Mouse (Mus musculus) limb, embryonic 14.5 days (tissue): ENCODE measurements at regions not wholly inside any gene's neighbourhood (a gene's known extent, or its start where the extent isn't known, plus 50 kb on each side); places are given as distances from the start of the nearest gene placed in this dataset.

Experiments
- ATAC-seq: fragments of 200-750 bp; cut with Nextera tagmentation; 2 replicates; pipeline ENCODE4 v1.8.0; 2017; ENCODE audit warnings: low read depth, moderate number of reproducible peaks, moderate TSS enrichment; ENCODE audit not compliant: low FRiP score
- DNase-seq: peaks from one replicate; pipeline ENCODE4 v3.0.0-alpha.2; 2015; ENCODE audit warnings: low spot score
- H3K27ac ChIP-seq: fragments of 300-500 bp; sonication (generic); replicated peaks from 2 replicates; pipeline ENCODE4 v1.5.1; 2014; ENCODE audit warnings: low read depth, mild to moderate bottlenecking, low read length, moderate library complexity, mixed read lengths
- H3K27me3 ChIP-seq: fragments of 300-500 bp; sonication (generic); 2 replicates; pipeline ENCODE4 v1.6.1; 2014; ENCODE audit warnings: low read length, mixed read lengths; ENCODE audit not compliant: control insufficient read depth, insufficient read depth
- H3K36me3 ChIP-seq: fragments of 300-500 bp; sonication (generic); 2 replicates; pipeline ENCODE4 v1.6.1; 2014; ENCODE audit warnings: mild to moderate bottlenecking, low read length, moderate library complexity, mixed read lengths; ENCODE audit not compliant: control insufficient read depth, insufficient read depth
- H3K4me1 ChIP-seq: fragments of 300-500 bp; sonication (generic); 2 replicates; pipeline ENCODE4 v1.6.1; 2014; ENCODE audit warnings: antibody characterized with exemption, low read length, mixed read lengths; ENCODE audit not compliant: control insufficient read depth, insufficient read depth
- H3K4me2 ChIP-seq: fragments of 300-500 bp; sonication (generic); replicated peaks from 2 replicates; pipeline ENCODE4 v1.6.1; 2014; ENCODE audit warnings: low read depth, mild to moderate bottlenecking, low read length, moderate library complexity; ENCODE audit not compliant: severe bottlenecking
- H3K4me3 ChIP-seq: fragments of 300-500 bp; sonication (generic); replicated peaks from 2 replicates; pipeline ENCODE4 v1.5.1; 2014; ENCODE audit warnings: low read length
- H3K9ac ChIP-seq: fragments of 300-500 bp; sonication (generic); 2 replicates; pipeline ENCODE4 v1.6.1; 2014; ENCODE audit warnings: mild to moderate bottlenecking, low read depth, low read length, moderate library complexity; ENCODE audit not compliant: severe bottlenecking
- H3K9me3 ChIP-seq: fragments of 300-500 bp; sonication (generic); 2 replicates; pipeline ENCODE4 v1.6.1; 2016; ENCODE audit warnings: low read length; ENCODE audit not compliant: control insufficient read depth
- POLR2A ChIP-seq: fragments of 200-500 bp; IDR thresholded peaks from 2 replicates; pipeline ENCODE4 v1.8.0; 2012; ENCODE audit warnings: inconsistent platforms, mild to moderate bottlenecking, moderate library complexity, borderline replicate concordance; ENCODE audit not compliant: insufficient read depth, insufficient read length; ENCODE audit errors: extremely low read depth
- WGBS: fragments of 180-500 bp; shearing (Covaris S2); extraction: QIAGEN DNeasy Blood & Tissue Kit; methylation state at CpG from one replicate; pipeline ENCODE4 v1.1.7; 2014; 5-methylcytosine and 5-hydroxymethylcytosine counted together

DNA sequence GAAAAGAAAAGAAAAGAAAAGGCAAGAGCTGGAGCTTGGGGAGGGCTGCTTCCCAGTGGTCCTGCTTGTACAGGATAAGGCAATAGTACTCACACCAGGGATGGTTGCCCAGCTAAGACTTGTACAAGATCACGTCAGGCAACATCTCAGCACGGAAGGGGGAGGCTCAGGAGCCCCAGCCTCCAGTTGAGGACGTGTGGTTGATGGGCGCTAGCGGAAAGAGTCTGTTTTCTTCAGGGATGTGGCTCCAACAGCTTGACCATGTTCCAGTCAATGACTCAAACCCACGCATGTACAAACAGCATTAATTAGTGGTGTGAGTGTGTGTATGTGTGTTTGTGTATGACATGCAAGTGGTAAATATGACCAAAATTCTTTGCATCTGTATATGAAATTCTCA is 153.1 kb upstream of the Rpl34 start:
- no peak for DNase-seq
- Histone ChIP-seq H3K36me3 (no peaks in the 10 kb centered on the region), H3K9me3 (no peaks in the 10 kb centered on the region), H3K4me3 (no peak overlapping the region), H3K4me2 (no peak overlapping the region), H3K9ac (no peak overlapping the region), H3K27ac (no peak overlapping the region), H3K4me1 (0 out of 2 replicates have a peak, but pooled peaks cover 5% of the 10 kb centered on the region), H3K27me3 (no peaks in the 10 kb centered on the region)
- TF ChIP-seq POLR2A = no peak
- ATAC-seq = no peak
- WGBS = 63% methylated on average over 6 of the region's 6 CpGs

DNA sequence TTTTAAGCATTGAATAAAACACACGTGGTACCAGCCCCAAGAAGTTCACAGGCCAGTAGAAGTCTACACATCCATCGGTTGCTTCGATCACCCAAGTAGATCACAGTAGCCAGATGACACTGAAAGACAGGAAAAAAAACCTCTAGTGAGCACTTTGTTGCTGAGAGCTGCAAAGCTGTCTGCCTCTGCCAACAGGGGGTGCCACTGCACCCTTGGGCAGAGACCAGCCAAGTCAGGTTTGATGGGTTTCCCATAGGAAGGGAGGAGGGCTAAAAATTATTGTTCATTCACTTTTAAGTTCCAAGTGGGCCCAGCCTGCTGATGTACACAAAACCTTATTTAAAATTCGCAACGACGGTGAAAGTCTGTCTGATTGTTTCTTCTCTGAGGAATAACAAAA is 150.3 kb upstream of the Rpl34 start:
- DNase-seq (no peak), ATAC-seq (no peak)
- Histone ChIP-seq H3K36me3 (no peaks in the 10 kb centered on the region), H3K4me2 (no peak overlapping the region), H3K9me3 (no peaks in the 10 kb centered on the region), H3K27me3 (no peaks in the 10 kb centered on the region), H3K27ac (no peak overlapping the region), H3K4me3 (no peak overlapping the region), H3K4me1 (no peaks in the 10 kb centered on the region), H3K9ac (no peak overlapping the region)
- 77% methylated on average over 6 of the region's 6 CpGs for WGBS
- no peak for TF ChIP-seq POLR2A

DNA sequence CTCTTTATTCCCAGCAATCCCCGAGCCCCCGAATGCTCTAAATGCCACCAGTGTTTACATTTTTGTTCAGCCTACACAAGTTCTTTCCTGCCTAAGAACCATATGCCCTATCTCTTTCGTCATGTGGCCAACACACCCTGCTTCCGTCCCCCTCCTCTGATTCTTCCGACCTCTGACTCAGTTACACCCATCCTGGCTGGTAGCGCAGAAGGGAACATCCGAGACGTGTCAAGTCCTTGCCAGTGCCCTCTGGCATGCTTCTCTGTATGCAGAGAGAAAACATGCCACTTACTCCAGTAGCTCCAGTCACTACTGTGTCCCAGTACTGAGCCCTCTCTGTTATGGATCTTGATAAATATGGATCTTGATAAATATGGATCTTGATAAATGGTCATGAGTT is 149.3 kb upstream of the Rpl34 start:
- no peak for DNase-seq
- no peak for TF ChIP-seq POLR2A
- 49% methylated on average over 8 of the region's 8 CpGs for WGBS
- Histone ChIP-seq H3K27me3 (no peaks in the 10 kb centered on the region), H3K4me1 (no peaks in the 10 kb centered on the region), H3K27ac (no peak overlapping the region), H3K9me3 (no peaks in the 10 kb centered on the region), H3K4me2 (no peak overlapping the region), H3K36me3 (no peaks in the 10 kb centered on the region), H3K4me3 (no peak overlapping the region), H3K9ac (no peak overlapping the region)
- no peak for ATAC-seq

DNA sequence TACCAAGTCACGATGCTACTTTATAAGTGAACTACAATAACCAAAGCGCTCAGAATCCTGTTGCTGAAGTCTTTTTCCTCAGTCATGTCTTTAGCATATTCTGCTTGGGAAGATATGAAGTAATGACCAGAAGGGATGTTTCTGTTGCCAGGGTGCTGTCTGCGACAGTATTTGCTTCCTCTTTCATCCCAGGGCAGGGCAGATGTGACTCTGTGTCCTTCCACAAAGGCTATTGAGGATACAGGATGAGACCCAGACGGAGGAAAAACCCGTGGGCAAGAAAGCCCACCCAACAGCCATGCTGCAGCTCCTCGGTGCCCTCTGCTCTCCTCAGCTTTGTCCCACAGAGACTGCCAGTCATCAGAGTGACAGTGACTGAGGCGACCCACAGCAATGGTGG is 148.6 kb upstream of the Rpl34 start:
- DNase-seq = no peak
- no peak overlapping the region for H3K4me3 ChIP-seq
- no peaks in the 10 kb centered on the region for H3K4me1 ChIP-seq
- no peak for ATAC-seq
- no peak overlapping the region for H3K4me2 ChIP-seq
- no peak for TF ChIP-seq POLR2A
- no peak overlapping the region for H3K27ac ChIP-seq
- H3K36me3 ChIP-seq = no peaks in the 10 kb centered on the region
- H3K27me3 ChIP-seq = no peaks in the 10 kb centered on the region
- WGBS = 72% methylated on average over 7 of the region's 7 CpGs
- H3K9ac ChIP-seq = no peak overlapping the region
- no peaks in the 10 kb centered on the region for H3K9me3 ChIP-seq

DNA sequence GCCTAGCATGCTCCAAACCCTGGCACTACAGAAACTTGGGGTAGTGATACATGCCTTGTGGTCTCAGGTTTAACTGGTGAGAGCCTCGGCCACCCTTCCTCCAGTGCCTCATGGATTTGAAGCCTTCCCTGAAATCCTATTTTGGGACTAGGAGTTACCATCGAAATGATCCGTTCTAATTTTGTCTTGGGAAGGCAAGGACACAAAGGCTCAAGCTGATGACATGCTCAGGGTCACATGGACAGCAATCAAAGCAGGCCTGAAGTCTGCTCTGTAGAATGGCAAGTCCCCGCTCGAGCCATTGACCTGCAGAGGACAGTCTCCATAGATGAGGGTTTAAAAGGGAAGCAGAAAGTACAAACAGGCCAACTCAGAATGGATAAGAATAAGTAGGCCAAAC is 147.8 kb upstream of the Rpl34 start:
- H3K4me1 ChIP-seq = peaks cover 6% of the 10 kb centered on the region; the same call in 1 of the 2 replicates
- no peak overlapping the region for H3K4me2 ChIP-seq
- DNase-seq (no peak), ATAC-seq (no peak)
- H3K9me3 ChIP-seq = no peaks in the 10 kb centered on the region
- WGBS = 92% methylated on average over 5 of the region's 5 CpGs
- no peaks in the 10 kb centered on the region for H3K27me3 ChIP-seq
- no peak overlapping the region for H3K4me3 ChIP-seq
- no peaks in the 10 kb centered on the region for H3K36me3 ChIP-seq
- H3K27ac ChIP-seq = no peak overlapping the region
- no peak overlapping the region for H3K9ac ChIP-seq
- TF ChIP-seq POLR2A = no peak

DNA sequence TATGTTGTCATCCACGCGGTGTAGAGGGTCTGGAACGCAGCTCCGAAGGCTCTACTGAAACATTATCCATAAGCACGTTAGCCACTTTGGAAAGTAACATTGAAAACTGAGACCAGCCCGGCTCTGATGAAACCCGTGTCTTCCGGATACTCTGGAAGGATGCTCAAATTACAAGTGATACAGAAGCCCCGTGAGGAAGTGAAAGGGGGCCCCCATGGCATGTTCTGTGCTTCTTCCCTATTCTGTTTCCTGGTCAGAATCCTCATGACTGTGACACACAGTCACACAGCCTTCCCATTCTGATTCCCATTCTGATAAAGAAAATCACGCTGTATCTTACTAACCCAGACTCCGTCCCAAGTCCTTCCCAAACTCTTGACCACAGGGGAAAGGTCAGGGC is 143.5 kb upstream of the Rpl34 start:
- no peak overlapping the region for H3K27ac ChIP-seq
- TF ChIP-seq POLR2A = no peak
- H3K4me1 ChIP-seq = peaks cover 6% of the 10 kb centered on the region; the same call in 1 of the 2 replicates
- H3K4me3 ChIP-seq = no peak overlapping the region
- H3K9ac ChIP-seq = no peak overlapping the region
- no peaks in the 10 kb centered on the region for H3K9me3 ChIP-seq
- no peaks in the 10 kb centered on the region for H3K27me3 ChIP-seq
- no peaks in the 10 kb centered on the region for H3K36me3 ChIP-seq
- ATAC-seq = no peak
- no peak overlapping the region for H3K4me2 ChIP-seq
- 63% methylated on average over 11 of the region's 11 CpGs for WGBS
- DNase-seq = no peak
